Mouse (Mus musculus): ENCODE data around the gene Mthfd2l. TPM values are rescaled to one million over a fixed set of nuclear protein-coding genes. Genes with fewer than 3 reads are reported as not detected.

Gene Mthfd2l
- polyA plus RNA-seq, 1 experiment from 2014 or later: 60.1 TPM

Other genes with a start within 250 kb of the Mthfd2l start
- gene Cxcl5, start 171.8 kb upstream of the Mthfd2l start, polyA plus RNA-seq (2015; fragmentation: Nextera tagmentation; extraction: Ambion mirVana): 1.7 and 3.1 TPM in 2 replicates
- 8.0 and 10.0 TPM in 2 replicates for gene Ppbp, start 162.6 kb upstream of the Mthfd2l start, polyA plus RNA-seq (2015; fragmentation: Nextera tagmentation; extraction: Ambion mirVana)
- gene Pf4, start 158.7 kb upstream of the Mthfd2l start, polyA plus RNA-seq (2015; fragmentation: Nextera tagmentation; extraction: Ambion mirVana): 62.7 and 65.2 TPM in 2 replicates
- gene Cxcl3, start 145.0 kb upstream of the Mthfd2l start, polyA plus RNA-seq (2015; fragmentation: Nextera tagmentation; extraction: Ambion mirVana): 0.41 TPM in 1 of 2 replicates, not detected in the other
- gene Cxcl15, start 136.6 kb upstream of the Mthfd2l start, polyA plus RNA-seq (2015; fragmentation: Nextera tagmentation; extraction: Ambion mirVana): 0.13 TPM in 1 of 2 replicates, not detected in the other
- gene Cxcl1, start 39.9 kb upstream of the Mthfd2l start, polyA plus RNA-seq (2015; fragmentation: Nextera tagmentation; extraction: Ambion mirVana): 0.38 and 1.5 TPM in 2 replicates
- 0.23 TPM in 1 of 2 replicates, not detected in the other for gene Cxcl2, start 27.2 kb upstream of the Mthfd2l start, polyA plus RNA-seq (2015; fragmentation: Nextera tagmentation; extraction: Ambion mirVana)
- 0.44 and 0.60 TPM in 2 replicates for gene Epgn, start 96.3 kb downstream of the Mthfd2l start, polyA plus RNA-seq (2015; fragmentation: Nextera tagmentation; extraction: Ambion mirVana)
- gene Ereg, start 143.5 kb downstream of the Mthfd2l start, polyA plus RNA-seq (2015; fragmentation: Nextera tagmentation; extraction: Ambion mirVana): 0.08 TPM in 1 of 2 replicates, not detected in the other
- gene Areg, start 208.5 kb downstream of the Mthfd2l start, polyA plus RNA-seq (2015; fragmentation: Nextera tagmentation; extraction: Ambion mirVana): 0.22 and 0.29 TPM in 2 replicates

All from embryonic facial prominence, embryonic 13.5 days (tissue).